Mouse (Mus musculus) urinary bladder, adult 18-20 months (tissue): Measurements from ENCODE around the gene Helz2.

Experiments used
- DNase-seq, 2 experiments: peaks; one replicate each; pipeline ENCODE4 v3.0.0; 2022; ENCODE audit warnings: low spot score in 2 of 2, mixed read lengths in 2 of 2

Helz2 gene

GRCm38 (mm10) chr2:181241602-181242313, at the start of gene Helz2:
Helz2 (minus strand) TSS chr2:181242027.
- peak; percentile 19 to 27 for DNase-seq

- no peak for DNase-seq
These were observed 49.1 kb upstream of the Helz2 start for GRCm38 (mm10) chr2:181290937-181291336.

- DNase-seq: no peak
These were observed 46.9 kb upstream of the Helz2 start for GRCm38 (mm10) chr2:181288691-181289090.

GRCm38 (mm10) chr2:181287958-181288350, 46.1 kb upstream of the Helz2 start, which contains the start of gene Gmeb2:
Gmeb2 (minus strand) TSS chr2:181288035.
- DNase-seq: peak in 1 of 2 experiments; percentile 91

GRCm38 (mm10) chr2:181287338-181287957, 45.6 kb upstream of the Helz2 start:
- peak; percentile 78 to 79 for DNase-seq

- no peak for DNase-seq
These were observed 45.0 kb upstream of the Helz2 start for GRCm38 (mm10) chr2:181286629-181287337.

- DNase-seq: no peak
These were observed 38.1 kb upstream of the Helz2 start for GRCm38 (mm10) chr2:181279968-181280367.

GRCm38 (mm10) chr2:181277866-181278265, 36.0 kb upstream of the Helz2 start:
- DNase-seq: no peak

GRCm38 (mm10) chr2:181276766-181277165, 34.9 kb upstream of the Helz2 start:
- DNase-seq: no peak

GRCm38 (mm10) chr2:181274639-181275038, 32.8 kb upstream of the Helz2 start:
- DNase-seq: no peak

GRCm38 (mm10) chr2:181273829-181274228, 32.0 kb upstream of the Helz2 start:
- DNase-seq: no peak

- DNase-seq: no peak
These were observed 30.3 kb upstream of the Helz2 start for GRCm38 (mm10) chr2:181272092-181272491.

GRCm38 (mm10) chr2:181266839-181267238, 25.0 kb upstream of the Helz2 start:
- no peak for DNase-seq

GRCm38 (mm10) chr2:181253248-181253647, 11.4 kb upstream of the Helz2 start:
- no peak for DNase-seq

- no peak for DNase-seq
These were observed 10.0 kb upstream of the Helz2 start for GRCm38 (mm10) chr2:181251841-181252240.

- DNase-seq: no peak
These were observed 7.4 kb upstream of the Helz2 start for GRCm38 (mm10) chr2:181249217-181249616.

GRCm38 (mm10) chr2:181245031-181245430, 3.2 kb upstream of the Helz2 start:
- no peak for DNase-seq

GRCm38 (mm10) chr2:181243706-181244394, 2.0 kb upstream of the Helz2 start:
- DNase-seq: peak; percentile 22 to 29

GRCm38 (mm10) chr2:181242314-181242665, 463 bp upstream of the Helz2 start:
- DNase-seq: no peak

- DNase-seq: no peak
These were observed 904 bp downstream of the Helz2 start for GRCm38 (mm10) chr2:181240806-181241440.

- no peak for DNase-seq
These were observed 2.6 kb downstream of the Helz2 start for GRCm38 (mm10) chr2:181239261-181239660.

GRCm38 (mm10) chr2:181238861-181239260, 3.0 kb downstream of the Helz2 start:
- DNase-seq: no peak
